Mouse (Mus musculus) right cerebral cortex, postnatal 10 days (tissue): ENCODE results near the gene Chchd2.
"Not testable (repeated sequence)": the region's sequence is repeated elsewhere in the genome, so short reads cannot be mapped to it uniquely, and the experiment has no call there.

ENCODE experiments used
- DNase-seq, 2 experiments: peaks; one replicate each; pipeline ENCODE4 v3.0.0; 2021; ENCODE audit warnings: low spot score in 2 of 2

Gene Chchd2

DNA sequence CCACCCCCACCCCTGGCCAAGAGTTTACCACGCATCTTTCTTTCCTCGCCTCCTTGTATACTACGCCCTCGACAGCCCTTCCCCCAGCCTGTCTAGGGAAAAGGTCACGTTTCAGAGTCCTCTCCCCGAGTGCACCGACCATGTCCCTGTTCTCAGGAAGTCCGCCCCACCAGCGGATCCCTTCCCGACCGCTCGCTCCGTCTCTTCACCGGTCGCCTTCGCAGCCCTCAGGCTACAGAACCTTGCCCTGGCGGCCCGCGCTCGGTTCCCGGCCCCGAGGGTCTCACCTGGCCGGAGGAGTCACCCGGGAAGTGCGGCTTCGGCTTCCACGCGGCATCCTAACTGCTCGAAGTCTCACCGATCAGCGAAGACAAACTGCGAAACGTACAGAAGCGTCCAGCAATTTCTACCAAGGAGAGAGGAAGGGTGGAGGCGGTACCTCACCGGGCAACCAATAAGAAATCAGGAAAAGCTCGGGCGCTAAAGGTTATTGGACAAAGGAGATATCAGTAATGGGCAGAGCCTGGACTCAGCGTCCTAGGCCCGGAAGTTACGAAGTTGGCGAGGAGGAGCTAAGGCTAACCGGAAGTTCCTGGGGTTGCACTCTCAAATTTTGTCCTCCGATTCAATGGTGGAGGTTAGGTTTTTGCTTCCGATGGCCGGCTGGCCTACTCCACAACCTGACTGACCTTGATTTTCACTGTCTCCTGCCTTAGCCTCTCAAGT, at the start of gene Chchd2:
TSS of gene Chchd2 (minus strand) at position 560 of the 726 bp plus-strand sequence.
- DNase-seq, result peak; percentile 96 to 98

DNA sequence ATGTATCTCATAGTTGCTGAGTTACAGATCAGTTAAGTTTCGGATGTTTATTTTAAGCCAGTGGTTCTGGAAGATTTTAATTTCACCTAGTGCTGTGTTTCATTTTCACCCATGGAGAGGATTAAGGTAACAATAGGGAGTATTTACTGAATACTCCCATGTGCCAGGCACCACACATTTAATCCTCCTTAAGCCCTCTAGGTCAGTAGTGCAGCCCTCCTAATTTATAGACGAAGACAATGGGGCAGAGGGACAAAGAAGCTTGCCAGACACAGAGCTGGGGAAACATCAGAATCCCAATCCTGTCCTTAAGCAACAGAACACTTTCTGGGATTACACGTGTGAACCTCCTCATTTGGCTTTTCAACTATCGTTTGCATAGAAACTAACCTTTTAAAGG, 49.7 kb upstream of the Chchd2 start:
- DNase-seq, result no peak

DNA sequence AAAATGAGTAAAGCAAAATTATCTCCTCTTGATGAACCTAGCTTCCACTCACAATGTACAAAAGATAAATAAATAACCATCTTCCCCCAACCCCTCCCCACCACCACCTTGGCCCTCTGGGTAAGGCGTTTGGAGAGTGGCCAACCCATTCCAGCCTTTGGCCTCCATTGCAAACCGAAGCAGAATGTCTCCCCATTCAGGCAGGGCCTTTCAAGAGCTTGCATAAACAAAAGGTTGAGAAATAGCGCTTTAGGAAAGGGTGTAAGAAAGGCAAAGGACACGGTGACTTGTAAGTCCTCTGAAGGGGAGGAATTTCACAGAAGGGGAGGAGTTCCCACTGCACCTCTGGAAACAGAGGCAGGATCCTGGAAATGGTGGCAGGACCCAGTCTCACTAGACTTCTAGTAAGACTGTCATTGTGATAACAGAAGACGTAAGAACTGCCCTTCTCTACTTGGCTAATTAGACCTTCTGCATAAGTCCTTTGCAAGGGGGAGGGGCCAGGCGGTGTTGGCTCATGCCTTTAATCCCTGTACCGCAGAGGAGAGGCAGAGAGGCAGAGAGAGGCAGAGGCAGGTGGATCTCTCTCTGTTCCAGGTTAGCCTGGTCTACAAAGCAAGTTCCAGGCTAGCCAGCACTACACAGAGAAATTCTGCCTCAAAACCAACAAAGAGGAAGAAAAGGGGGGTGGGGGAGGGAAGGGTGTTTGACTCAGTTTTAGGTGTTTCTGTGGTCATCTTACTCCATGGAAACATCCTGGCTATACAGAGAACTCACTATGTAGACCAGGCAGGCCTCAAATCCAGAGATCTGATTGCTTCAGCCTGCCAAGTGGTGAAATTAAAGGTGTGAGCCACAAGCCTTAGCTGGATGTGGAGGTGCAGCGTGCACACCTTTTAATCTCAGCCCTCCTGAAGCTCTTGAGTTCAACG, 42.9 kb upstream of the Chchd2 start:
- DNase-seq, result no peak

DNA sequence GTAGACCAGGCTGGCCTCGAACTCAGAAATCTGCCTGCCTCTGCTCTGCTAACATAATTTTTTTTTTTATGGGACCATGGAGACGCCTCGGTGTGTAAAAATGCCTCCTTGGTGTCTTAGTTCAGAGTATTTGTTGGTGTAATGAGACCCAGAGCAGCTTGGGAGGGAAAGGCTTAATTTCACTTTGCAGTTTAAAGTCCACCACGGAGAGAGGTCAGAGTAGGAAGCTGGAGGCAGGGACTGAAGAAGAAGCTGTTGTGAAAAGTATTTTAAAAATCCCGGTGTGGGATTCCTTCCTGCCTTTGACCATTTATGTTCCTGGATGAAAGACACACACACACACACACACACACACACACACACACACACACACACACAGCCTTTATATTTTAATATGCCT, 38.7 kb upstream of the Chchd2 start:
- no peak for DNase-seq

DNA sequence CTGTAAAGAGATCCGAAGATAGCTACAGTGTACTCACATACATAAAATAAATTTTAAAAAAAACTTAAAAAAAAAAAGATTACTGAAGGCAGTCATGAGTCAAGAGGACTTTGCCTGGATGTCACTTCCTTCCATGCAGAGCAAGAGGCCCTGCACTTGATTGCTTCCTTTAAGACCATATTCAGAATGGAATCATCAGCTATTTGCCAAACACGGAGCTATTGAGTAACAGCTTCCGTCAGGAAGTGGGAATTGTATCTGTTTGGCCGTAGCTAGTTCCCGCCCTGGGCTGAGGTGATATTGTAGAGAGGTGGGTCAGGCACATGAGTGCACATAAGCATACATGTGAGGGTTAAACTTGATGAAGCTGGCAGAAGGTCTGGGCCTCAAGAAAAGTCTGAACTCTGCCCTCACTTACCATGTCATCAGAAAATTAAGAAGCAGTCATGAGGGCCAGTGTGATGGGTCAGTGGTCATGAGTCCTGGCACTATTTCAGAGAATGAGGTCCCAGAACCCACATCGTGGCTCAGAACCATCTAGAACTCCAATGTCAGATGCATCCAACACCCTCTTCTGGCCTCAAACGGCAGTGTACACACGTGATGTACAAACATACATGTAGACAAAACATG, 37.7 kb upstream of the Chchd2 start:
- DNase-seq, result no peak

DNA sequence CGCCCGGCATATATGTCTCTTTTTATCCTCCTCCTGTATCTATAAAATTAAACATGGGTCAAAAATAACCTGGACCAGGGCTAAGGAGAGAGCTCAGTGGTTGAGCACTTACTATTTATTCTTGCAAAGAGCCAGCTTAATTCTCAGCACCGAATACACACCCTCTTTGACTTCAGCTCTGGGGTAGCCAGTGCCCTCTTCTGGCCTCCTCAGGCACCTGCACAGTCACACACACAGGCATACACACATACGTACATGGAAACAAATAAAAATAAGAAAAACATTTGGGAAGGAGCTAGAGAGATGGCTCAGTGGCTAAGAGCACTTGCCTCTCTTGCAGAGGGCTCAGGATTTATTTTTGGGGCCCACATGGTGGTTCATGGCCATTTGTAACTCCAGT, 34.7 kb upstream of the Chchd2 start:
- DNase-seq, result no peak

DNA sequence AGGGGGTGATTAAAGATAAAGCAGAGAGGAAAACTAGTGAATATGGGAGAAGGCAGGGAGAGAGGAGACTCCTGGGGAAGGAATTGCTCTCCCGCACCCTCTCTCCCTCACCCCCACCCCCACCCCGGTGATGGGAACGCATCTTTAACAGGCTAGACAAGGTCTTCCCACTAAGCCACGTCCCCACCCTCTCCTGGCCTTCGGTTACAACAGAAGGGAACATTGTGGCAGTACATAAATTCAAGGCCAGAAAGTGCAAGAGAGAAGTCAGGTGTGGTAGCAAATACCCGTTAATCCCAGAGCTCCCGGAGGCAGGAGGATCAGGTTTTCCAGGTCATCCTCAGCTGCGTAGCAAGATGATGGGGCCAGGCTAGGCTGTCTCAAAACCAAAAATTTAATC, 32.0 kb upstream of the Chchd2 start:
- no peak for DNase-seq

DNA sequence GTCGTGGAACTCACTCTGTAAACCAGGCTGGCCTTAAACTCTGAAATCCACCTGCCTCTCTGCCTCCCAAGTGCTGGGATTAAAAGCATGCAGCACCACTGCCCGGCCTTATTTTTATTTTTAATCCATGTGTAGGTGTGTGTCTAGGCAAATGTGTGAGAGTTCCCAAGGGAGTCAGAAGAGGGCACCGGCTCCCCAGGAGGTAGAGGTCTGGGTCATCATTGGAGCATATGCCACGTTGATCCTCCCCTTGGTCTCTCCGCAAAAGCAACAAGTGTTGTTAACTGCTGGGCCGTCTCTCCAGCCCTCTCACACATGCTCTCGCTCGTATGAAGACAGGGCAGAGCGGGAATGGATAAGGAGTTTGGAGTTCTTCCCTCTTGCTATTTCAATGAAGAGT, 31.5 kb upstream of the Chchd2 start:
- DNase-seq, result no peak

DNA sequence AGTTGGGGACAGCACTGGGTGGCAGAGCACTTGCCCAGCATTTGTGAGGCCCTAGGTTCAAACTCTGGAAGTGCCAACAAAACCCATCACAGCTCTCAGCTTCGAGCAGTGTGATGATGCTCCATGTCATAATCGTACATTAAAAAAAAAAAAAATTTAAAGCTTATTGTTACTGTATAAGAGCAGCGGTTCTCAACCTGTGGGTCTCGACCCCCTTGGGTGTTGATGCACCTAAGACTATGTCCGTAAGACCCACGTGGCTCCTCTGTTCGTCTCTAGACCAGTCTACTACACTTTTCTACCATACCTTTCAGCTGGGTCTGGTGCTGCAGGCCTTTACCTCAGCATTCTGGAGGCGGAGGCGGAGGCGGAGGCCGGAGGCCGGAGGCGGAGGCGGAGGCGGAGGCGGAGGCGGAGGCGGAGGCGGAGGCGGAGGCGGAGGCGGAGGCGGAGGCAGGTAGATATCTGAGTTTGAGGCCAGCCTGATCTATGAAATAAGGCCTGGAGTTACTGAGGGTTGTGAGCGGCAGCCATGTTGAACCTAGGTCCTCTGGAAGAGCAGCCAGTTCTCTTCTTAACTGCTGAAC, 30.9 kb upstream of the Chchd2 start:
- no peak for DNase-seq

DNA sequence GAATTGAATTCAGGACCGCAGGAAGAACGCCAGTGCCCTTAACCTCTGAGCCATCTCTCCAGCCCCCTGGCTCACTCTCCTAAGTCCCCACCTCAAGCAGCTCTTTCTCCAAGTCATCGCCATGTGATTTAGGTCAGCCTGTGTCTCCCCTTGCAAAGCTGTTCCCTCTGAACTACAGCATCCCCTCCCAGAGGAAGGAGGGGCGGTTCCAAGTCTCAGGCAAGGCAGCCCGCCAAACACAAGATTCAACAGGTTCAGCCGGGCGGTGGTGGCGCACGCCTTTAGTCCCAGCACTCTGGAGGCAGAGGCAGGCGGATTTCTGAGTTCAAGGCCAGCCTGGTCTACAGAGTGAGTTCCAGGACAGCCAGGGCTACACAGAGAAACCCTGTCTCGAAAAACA, 28.2 kb upstream of the Chchd2 start:
- DNase-seq, result not testable (repeated sequence)

DNA sequence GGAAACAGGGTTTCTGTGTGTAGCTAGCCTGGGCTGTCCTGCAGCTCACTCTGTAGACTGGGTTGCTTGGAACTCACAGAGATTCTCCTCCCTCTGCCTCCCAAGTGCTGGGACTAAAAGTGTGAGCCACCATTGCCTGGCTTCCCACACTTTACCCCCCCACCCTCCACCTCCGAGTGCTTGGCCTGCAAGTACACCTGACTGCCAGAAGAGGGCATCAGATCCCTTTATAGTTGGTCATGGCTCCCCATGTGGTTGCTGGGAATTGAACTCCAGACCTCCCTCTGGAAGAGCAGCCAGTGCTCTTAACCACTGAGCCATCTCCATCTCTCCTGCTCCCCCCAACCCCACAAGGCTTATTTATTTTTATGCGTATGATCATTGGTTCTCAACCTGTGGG, 26.8 kb upstream of the Chchd2 start:
- DNase-seq, result no peak

DNA sequence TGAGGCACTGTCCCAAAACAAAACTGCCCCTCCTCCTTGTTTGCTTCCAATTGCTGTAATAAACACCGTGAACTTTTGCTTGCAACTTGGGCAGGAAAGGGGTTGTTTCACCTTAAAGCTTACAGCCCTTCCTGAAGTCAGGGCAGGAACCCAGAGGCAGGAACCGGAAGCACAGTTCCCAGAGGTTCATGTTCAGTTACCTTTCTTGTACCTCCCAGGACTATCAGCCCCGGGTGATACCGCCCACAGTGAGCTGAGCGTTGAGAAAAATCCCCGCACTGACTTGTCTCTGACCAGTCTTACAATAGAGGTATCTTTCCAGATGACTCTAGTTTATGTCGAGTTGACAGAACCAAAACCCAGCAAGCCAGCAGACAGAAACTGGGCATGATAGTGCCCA, 22.3 kb upstream of the Chchd2 start:
- DNase-seq, result no peak

DNA sequence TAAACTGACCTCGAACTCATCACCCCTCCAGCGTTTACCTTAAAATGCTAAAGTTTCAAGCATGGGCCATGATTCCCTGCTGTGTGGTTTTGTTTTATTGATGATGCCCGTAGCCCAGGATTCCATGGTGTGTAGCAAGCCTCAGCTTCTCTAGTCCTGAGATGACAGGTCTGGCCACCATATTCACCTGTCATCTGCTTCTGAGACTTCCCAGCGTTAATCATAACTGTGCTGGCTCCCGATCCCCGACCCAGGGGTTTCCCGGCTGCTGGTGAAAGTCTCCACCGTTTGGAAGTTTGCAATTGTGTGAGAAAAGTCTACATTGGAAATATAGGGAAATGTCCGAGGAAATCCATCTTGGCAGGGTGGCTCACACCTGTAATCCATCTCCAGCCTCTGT, 21.9 kb upstream of the Chchd2 start:
- DNase-seq, result no peak

DNA sequence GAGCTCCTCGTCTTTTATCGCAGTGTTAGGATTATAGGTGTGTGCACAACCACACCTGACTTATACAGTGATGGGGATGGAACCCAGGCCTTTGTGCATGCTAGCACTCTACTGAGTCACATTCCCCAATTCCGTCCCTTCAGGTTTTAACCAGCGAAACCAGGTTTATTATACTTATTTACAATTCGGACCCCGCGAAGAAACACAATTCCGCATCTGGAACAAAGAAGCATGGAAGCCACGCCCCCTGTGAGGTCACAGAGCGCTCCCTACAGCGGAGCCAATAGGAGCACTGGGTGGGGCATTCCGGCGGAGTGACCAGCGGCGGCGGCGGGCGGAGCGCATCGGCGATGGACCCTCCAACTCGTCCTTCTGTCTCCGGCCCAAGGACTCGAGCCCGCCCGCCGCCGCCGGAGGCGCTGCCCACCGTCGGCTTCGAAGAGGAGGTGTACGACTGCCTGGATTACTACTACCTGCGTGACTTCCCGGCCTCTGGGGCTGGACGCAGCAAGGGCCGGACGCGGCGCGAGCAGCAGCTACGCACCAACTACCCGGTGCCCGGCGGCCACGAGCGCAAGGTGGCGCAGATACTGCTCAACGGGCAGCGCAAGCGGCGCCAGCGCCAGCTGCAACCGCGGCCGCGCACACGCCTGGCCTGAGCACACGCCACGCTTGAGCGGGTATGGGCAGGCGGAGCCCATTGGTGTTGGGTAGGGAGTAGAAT, 21.1 kb upstream of the Chchd2 start, which contains the start of gene Nupr1l:
TSS of gene Nupr1l (plus strand) at position 299 of the 724 bp plus-strand sequence.
- DNase-seq, result peak; percentile 93 to 94

DNA sequence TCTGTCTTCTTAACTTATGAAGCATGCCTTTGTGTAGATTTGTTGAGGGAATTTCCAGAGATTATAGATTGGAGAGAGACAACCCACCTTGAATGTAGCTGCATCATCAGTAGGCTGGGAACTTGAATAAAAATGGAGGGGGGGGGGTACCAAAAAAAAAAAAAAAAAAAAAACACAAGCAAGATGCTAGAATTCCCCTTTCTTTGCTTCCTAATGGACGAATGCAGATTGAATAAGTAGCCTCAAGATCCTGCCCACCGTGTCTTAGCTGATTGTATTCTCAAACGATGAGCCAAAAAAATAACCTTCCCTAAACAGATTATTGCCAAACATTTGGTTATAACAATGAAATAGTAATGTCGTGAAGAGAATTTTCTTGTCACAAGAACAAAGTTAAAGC, 20.5 kb upstream of the Chchd2 start:
- no peak for DNase-seq

DNA sequence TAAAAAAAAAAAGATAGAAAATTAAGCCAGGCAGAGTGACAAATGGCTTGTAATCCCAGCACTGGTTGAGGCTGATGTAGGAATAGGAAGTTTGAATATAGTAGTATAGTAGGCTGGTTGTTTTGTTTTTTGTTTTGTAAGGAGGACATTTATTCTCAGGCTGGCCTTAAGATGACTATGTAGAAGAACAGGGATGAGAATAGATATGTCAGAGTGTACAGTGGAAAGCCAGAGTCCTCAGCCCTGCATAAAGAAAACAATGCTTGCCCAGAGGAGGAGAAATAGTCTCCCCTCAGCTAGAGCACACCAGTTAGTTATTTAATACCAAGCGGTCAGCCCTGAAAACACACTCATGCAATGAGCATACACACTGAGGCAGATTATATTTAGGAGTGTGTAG, 11.2 kb upstream of the Chchd2 start, which contains the start of gene Phkg1:
TSS of gene Phkg1 (minus strand) at position 101 of the 400 bp plus-strand sequence.
- DNase-seq, result no peak

DNA sequence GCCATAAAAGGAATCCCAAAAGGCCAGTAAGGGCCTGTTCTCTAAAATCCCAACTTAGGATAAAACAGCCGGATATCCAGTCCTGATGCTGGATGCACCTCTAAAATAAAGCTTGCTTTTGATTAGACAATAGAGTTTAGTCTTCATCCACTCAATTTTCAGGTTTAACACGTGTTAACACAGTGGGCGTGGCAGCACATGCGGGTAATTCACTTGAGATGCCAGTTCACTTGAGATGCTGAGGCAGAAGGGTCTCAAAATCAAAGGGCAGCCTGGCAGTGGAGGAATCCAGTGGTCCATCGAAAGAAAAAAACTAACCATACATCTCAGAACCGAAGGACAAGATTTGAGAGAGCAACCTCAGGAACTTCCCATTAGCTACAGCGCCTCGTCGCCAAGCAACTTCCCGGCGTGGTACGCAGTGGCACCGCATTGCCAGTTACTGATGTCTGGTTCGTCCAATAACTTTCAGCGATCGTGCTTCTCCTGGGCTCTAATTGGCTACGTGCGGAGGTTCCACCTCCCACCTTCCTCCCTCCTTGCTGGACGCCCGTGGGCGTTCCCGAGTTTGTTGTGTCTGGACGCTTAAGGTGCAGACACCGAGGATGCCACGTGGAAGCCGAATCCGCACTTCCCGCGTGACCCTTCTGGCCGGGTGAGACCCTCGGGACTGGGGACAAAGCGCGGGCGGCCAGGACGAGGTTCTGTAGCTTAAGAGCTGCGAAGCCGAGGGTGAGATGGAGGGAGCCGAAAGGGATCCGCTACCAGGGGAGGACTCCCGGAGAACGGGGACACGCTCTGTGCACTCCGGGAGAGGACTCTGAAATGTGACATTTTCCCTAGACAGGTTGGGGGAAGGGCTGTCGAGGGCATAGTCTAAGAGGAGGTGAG, 8.2 kb upstream of the Chchd2 start, which contains the start of gene Zbed5:
TSS of gene Zbed5 (plus strand) at position 526 of the 891 bp plus-strand sequence.
- DNase-seq, result peak; percentile 94 to 95

DNA sequence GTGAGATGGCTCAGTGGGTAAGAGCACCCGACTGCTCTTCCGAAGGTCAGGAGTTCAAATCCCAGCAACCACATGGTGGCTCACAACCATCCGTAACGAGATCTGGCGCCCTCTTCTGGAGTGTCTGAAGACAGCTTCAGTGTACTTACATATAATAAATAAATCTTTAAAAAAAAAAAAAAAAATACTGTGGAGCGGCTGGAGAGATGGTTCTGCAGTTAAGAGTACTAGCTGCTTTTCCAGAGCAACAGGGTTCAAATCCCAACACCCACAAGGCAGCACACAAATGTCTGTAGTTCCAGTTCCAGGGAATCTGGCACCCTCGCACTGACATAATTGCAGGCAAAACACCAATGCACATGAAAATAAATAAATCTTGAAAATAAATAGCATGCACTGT, 3.1 kb upstream of the Chchd2 start:
- not testable (repeated sequence) for DNase-seq

DNA sequence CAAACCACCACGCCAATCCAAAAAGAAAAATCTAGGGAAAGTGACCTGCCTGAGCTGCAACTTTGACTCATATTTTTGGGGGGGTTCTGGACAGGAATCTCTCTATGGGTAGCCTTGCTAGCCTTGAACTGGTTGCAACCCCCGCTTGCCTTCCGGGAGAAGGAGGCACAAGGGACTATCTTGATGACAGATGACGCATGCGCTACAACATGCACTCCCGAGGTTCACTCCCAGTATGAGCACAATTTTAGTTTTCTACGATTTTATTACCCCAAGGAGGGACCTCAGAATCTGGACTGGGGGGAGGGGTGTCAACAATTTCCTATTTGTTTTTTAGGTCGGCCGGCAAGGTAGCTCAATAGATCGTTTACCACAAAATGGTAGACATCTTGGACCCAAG, 999 bp downstream of the Chchd2 start:
- DNase-seq, result no peak

DNA sequence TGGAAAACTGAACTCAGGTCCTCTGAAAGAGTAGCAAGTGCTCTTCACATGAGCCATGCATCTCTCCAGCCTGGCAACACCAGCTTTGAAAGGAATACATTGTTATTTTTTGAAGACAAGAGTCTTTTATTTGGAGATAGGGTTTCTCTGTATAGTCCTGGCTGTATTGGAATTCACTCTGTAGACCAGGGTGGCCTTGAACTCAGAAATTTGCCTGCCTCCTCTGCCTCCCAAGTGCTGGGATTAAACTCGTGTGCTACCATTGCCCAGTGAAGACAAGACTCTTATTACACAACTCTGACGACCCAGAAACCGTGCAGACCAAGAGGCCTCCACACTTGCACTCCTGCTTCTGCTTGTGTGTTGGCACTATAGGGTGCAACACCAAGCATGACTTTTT, 7.4 kb downstream of the Chchd2 start:
- DNase-seq, result no peak
